Mouse (Mus musculus) neural tube, embryonic 10.5 days (tissue): ENCODE measurements around the gene Pfas.
A peak's percentile ranks its signal among the peaks of the same experiment; 100 is the strongest.
"Not testable (repeated sequence)": the region's sequence is repeated elsewhere in the genome, so short reads cannot be mapped to it uniquely, and the experiment has no call there.

ENCODE experiments used
- DNase-seq: peaks from one replicate; pipeline ENCODE4 v3.0.0-alpha.2; 2017; ENCODE audit warnings: low spot score; ENCODE audit errors: extremely low spot score

Pfas gene

DNA sequence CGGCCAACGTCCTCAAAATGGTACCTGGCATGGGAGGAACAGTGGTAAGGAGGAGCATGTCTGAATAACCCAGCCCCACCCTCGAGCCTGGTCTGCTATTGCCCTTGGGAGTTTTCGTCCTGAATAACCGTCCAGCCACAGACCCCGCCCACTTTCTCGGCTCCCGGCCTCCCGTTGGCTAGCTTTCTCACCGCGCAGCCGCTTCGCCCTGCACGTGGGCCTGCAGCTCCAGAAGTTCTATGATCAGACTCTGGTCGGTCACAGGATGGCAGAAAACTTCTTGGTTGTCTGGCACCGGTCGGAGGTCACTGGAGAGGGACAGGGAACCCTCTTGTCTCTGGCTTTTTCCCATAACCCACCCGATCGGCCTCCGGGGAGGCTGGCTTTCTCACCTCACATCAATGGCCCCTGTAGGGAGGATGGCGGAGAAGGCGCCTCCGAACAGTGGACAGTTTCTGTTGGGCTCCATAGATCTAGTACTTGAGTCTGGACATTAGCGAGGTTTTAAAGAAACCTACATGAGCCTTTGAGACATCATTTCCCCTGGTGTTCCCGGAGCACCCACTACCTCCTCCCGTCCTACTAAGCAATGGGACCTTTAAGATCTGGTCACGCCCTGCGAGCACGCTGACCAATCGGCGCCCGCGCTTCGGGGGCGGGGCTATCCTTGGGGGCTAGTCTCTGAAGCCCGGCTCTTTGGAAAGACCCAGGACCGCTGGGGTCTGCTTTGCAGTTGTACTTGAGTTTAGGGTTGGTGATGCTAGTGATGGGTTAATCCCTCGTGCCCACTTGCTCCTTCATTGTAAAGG is 34.8 kb downstream of the Pfas start:
- DNase-seq: peak; percentile 87

DNA sequence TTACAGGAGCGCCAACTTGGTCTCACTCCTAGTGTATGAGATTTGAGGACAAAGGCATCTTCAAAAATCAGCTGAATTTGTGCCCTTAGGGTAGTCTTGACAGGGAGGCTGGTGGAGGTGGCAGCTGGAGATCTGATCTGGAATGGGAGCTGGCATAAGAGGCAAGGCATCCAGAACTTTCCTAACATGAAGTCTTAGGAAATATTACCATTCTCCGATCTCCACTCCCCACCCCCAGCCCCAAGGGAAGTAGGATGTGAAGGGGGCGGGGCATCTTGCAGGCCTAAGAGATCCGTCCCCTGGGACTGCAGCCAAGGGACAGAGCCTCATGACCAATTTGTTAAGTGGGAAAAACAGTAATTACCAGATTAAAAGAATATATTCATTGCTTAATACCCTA is 38.0 kb downstream of the Pfas start:
- no peak for DNase-seq

DNA sequence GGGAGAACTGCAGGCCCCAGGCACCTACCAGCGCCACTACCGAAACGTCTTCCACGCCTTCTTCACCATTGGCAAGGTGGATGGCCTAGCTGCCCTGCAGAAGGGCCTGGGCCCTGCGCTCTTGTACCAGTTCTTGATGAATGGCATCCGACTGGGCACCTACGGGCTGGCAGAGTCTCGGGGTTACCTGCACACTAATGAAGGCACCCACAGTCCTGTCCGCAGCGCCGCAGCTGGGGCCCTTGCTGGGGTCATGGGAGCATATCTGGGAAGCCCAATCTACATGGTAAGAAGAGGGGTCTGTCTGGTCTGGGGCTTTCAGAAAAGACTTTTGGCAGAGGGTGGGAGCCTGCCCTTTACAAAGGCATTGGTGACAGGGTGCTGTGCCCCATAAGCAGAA is 39.5 kb downstream of the Pfas start:
- no peak for DNase-seq

DNA sequence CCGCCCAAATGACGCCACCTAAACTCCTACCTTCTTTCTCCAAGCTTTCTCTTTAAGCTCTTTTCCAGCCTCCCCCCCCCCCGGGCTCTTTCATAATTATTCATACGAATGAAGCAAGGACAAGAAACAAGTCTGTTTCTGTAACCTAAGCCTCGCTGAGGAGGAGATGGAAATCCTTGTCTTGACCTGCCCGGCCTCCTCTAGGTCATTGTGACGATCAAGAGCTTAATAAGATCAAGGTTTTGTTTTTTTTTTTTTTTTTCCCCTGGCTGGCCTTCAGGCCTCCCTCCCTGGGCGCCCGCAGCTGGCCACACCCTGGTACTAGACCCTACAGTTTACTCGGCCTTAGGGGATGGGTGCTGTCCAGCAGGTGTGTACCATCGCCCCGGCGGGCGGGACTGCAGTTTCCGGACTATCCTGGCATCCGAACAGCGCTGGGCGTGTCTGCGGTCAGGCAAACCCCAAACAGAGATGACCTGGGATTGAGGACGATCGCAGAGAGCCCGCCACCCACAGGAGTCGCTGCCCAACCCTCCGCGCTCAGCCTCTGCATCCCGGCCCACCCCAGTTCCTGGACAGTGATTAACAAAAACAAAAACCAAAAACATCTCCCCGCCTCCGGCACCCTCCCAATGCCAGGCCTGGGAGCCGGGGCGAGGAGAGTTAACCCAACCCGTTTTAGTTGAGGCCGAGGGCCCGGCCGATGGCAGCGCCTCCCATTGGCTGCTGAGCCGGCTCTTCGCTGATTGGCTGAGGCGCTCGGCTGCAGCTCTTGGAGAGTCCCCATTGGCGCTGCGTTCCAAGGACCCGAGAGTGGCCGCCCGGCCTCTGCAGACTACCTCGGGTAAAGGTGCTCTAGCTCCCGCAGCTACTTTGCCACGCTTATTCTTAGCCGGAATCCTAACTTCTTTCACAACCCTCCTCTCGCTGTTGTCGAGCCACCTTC is 40.6 kb downstream of the Pfas start, which contains the start of gene Slc25a35:
Gene Slc25a35, plus strand, starts transcription at position 795 of the 946 bp plus-strand sequence.
- peak; percentile 88 for DNase-seq

DNA sequence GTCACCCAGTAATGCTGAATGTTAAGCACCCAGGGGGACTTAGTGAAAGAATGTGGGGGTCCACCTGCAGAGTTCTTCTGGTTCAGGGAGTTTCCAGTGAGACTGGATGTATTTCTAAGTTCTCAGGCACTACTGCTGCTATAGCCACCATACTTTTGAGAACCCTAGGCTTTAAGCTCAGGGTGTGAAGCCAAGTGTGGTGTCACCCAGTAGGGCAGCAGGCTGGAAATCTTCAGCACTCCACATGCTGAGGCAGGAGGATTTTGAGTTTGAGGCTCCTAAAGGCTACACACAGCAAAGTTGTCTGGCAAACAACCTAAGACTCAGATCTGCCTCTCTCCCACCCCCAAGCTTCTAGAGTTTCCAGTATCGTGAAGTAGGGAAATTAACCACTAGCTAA is 41.7 kb downstream of the Pfas start:
- no peak for DNase-seq

DNA sequence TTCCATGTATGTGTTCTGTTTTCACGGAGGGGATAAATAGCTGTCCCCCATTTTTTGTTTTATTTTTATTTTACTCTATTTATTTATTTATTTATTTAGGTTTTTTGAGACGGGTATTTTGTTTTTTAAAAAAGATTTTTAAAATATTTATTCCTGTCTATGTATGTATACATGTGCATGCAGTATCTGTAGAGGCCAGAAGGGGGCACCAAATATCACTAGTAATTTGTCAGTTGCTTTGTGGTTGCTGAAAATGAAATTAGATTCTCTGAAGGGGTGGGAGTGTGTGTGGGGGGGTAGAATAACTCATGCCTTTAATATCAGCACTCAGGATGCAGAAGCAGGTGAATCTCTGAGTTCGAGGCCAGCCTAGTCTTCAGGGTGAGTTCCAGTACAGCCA is 42.4 kb downstream of the Pfas start:
- no peak for DNase-seq

DNA sequence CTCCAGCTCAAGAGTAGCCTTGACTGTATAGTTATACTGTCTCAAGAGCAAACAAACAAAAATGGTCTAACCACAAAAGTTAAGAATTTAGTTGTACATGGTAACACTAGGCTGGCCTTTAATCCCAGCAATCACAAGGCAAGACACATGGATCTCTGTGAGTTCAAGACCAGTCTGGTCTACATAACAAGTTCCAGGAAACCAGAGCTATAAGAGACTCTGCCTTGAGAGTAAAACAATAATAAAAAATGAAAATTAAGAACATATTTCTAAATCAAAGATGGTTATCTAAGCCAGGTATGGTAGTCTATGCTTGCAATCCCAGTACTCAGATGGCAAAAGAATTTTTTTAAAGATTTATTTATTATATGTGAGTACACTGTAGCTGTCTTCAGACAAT is 43.2 kb downstream of the Pfas start:
- DNase-seq: no peak

DNA sequence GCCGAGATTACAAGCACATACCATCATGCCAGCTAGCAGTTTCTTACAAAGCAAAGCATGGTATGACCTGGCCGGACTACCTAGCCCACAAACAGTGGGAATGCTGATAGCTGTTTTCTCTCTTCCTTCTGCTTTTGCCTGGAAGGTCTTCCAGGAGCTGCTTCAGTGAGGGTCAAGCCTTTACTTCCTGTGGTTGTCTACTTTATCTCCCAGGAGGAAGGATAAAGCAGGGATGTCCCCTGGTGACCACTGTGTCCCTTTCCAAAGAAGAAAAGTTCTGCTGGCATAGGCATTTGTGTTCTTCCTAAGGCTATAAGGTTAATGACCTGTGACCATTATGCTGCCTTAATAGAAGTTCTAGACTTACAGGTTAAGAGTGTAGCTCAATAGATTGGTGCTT is 44.9 kb downstream of the Pfas start:
- DNase-seq: no peak

DNA sequence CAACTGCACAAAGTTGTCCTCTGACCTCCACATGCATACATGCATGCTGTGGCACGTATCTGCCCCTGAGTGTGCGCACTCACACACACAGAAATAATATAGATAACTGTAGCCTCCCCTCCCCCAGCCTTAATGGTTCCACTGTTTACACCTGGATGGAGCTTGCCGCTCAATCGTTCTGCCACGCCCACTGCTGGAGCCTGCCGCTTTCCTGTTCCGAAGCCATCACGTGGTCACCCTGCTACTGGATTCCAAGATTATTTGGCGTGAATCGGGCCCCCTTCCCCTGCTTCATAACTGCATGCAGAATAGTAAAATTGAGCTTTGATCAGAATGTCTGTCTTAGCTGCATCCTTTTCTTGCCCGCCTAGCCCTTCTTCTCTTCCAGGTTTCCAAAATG is 46.1 kb downstream of the Pfas start:
- not testable (repeated sequence) for DNase-seq

DNA sequence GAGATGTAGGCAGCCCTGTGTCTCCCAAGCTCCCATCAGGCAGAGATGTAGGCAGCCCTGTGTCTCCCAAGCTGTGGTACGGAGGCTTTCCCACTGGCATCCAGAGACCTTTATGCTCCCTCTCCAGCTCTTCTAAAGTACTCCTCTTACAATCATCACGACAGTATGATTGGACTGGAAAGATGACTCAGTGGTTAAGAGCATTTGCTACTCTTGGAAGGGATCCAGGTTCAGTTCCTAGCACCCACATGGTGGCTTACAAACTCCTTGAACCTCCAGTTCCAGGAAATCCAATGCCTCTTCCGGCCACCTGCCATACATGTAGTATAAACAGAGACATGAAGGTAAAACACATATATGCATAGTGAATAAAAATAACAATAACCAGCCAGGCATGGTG is 46.7 kb downstream of the Pfas start:
- DNase-seq: no peak

DNA sequence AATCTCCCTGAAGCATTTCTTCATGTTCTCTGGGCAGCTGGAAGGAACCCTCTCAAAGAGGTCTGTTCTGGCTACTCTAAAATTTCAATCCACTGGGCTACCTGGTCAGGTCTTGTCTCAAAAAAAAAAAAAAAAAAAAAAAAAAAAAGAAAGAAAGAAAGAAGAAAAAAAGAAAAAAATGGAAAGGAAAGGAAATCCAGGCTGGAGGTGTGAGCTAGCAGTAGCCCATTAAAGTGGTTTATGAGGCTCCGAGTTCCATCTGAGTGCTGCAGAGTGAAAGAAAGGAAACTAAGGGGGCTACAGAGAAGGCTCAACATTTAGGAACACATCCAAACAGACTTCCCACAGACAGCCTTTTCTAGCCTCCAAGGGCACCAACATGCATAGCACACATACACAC is 50.3 kb downstream of the Pfas start:
- no peak for DNase-seq

DNA sequence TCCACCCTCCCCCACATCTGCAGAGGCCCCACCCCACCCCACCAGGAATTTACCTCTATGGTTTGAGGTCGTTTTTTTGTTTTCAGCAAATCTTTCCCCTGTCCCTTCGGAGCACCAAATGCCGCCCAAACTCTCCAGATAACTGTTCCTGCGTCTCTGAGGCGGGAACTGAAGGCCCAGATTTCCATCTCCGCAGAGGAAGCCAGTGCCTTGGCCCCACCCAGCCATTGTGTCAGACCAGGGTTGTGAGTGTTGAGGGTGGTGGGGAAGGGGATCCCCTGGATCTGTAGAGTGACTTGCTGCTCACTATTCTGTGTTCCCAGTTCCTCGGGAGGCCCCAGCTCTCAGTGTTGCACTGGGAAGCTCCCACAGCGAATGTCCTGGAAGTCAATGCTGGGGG is 51.0 kb downstream of the Pfas start, which contains the start of gene Arhgef15:
Gene Arhgef15, minus strand, starts transcription at position 173 of the 400 bp plus-strand sequence.
- no peak for DNase-seq

DNA sequence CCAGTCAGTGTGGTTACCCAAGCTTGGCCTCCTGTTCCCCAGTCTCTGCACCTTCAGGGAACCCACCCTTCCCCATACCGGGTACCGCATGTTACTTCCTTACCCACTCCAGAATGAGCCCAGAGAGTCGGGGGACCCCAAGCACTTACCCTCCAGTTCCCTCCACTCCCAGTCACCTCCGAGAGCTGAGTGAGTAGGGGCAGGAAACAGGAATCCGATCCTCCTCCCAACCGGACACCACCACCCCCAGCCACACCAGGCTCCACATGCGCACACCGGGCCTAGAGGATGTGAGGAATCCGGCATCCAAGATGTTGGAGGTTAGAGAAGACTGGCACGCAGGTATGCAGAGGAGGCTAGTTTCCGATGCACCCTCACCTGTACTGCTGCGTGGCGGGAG is 51.6 kb downstream of the Pfas start:
- DNase-seq: no peak

DNA sequence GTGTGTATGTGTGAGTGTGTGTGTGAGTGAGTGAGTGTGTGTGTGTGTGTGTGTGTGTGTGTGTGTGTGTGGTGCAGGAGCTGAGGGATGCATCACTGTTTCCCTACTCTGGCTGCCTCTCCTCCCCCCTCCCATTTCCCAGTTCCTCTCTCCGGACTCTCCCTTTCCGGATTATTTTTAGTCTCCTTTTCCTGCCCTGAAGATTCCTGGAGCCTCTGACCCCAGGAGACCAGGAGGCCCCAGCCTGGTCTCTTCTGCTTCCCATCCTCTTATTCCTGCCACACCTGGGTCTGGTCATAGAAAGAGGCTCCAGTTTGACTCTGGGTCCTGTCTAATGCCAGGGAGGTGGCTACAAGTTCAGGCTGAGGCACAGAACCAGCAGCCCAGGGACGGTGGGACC is 52.2 kb downstream of the Pfas start:
- no peak for DNase-seq

DNA sequence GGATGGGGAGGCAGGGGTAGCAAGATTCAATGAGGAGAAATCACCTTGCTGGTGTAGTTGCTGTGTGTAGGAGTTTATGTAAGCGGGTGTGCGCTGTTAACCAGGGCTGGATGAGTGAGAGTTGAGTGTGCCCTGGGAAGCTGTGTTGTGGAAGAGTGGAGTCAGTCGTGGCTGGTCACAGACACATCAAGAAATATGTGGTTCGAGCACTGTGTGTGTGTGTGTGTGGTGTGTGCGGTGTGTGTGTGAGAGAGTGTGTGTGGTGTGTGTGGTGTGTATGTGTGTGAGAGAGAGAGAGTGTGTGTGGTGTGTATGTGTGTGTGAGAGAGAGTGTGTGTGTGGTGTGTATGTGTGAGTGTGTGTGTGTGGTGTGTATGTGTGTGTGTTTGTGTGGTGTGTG is 52.8 kb downstream of the Pfas start:
- no peak for DNase-seq

DNA sequence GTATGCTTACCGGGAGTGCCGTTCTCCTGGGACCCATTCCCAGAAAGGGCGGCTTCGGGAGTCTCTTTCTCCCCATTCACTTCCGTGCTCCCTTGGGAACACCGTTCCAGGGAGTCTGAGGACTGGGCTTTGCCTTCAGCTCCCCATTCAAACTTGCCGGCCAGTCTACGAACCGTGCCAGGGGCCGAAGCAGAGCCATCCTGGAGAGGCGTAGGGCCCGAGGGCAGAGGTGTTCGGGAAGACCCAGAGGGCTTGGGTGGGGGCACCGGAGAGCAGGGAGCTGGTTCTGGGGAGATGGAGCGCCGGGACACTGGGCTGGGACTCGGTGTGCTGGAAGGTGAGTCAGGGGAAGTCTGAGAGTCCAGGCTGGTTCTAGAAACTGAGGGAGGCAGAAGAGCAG is 53.9 kb downstream of the Pfas start:
- peak; percentile 38 for DNase-seq

DNA sequence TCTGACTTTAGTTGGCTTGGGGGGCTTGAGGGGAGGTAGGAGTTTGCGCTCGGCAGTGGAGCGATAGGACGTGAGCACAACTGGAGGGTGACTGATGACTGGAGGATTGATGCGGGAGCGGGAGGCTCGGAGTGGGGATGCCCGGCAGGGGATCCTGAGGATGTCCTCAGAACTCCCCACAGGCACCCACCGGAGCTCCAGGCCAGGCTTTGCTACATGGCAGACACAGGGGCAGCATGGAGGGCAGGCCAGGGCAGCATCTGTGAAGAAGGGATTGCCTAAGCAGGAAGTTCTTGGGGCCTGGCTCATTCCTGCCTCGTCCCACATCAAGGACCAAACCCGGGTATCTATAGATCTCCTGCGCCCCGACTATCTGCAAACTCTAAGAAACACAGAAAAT is 54.4 kb downstream of the Pfas start:
- peak; percentile 51 for DNase-seq

DNA sequence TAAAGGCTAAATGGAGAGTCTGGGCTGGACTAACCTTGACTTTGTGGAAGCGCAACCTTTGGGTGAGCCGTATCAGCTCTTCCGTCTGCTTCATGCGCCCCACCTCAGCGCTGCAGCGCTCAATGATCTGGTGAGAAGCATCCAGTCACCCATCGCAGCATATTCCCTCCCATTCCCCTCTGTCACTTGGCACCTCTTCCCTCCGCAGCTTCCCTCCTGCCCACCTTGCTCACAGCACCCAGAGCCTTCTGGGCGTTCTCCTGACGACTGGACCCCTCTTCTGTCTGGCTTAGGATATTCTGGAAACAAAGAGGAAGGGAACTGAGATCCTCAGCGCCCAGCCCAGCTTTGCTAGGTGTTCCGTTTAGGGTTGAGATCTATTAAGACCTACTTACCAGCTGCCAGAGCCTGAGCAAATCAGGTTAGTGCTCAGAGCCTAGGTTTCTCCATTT is 60.7 kb downstream of the Pfas start:
- no peak for DNase-seq

DNA sequence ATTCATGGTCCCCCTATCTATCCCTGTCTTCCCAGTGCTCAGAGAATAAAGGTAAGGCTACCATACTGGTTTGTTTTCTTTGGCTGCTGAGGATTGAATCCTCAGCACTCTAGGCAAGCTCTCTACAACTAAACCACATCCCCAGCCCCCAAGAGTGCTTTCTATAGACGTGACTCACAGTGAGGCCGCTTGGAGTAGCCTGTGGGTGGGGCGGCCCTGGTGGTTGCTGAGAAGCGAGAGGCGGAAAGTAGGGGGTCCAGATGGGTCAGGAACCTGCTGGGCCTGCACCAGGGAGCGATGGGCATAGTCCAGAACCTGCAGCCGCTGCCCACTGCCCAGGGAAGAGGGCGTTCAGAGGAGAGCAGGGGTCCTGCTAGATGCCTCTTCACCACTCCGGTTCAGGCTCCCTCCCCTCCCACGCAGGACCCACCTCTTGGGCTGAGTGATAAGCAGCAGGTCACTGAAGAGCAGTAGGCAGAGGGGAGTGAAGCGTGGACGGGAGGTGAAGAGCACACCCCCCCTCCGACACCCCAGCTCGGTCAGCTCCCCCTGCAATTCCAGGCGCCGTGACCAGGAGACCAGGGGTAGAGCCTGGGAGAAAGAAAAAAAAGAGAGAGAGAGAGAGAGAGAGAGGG is 61.3 kb downstream of the Pfas start:
- no peak for DNase-seq

DNA sequence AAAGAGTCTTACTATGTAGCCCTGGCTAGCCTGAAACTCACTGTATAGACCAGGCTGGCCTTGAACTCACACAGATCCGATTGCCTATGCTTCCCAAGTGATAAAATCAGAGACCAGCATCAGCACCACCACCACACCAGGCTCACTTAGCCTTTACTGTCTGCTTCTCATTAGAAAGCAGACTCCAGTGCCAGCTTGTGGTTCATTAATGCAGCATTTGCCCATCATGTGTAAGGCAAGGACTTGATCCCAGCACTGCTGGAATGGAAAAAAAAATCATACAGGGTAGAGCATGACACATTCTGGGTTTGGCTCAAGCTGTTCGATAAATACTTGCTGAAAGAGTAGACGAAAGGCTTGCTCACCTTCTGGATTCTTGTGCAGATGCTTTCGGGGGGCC is 62.3 kb downstream of the Pfas start:
- DNase-seq: no peak

DNA sequence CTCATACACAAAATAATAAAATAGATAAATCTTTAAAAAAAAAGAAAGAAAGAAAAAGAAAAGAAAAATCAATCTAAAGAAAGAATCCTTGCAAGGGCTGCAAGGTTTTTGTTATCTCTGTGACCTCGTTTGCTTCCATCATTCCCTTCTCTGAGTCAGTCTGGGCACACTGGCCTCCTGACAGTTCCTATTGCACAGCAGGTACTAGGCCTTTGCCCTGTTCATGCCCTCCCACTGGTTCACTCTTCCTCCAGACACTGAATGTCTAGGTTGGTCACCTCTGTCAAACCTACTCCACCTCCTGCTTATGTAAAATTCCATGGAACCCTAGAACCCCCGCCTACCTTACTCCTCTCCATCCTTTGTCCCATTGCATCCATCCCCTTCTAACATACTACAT is 63.0 kb downstream of the Pfas start:
- no peak for DNase-seq

DNA sequence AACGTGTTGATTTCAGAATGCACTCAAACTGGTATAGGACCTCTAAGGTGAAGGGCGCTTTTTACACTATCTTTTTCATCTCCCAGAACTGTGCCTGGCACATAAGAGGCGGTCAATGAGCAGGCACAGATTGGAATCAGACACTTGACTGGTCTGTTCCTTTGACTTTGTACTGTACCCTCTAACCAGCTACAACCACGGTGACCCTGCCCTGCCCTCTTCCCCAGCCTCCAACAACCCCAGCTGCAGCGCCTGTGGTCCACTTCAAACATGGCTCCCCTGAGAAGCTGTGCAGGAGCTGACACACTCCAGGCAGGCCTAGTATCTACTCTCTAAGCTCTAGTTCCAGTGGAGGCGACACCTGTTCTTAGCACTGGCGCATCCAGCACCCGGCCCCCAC is 65.5 kb downstream of the Pfas start:
- no peak for DNase-seq
